Mouse (Mus musculus): ENCODE measurements at regions not wholly inside any gene's neighbourhood (a gene's known extent, or its start where the extent isn't known, plus 50 kb on each side); places are given as distances from the start of the nearest gene placed in this dataset.

GRCm38 (mm10) chr13:30044790-30045189 lies 58.9 kb upstream of the E2f3 start:
- in situ Hi-C loops (cut with MboI, MseI): no loop called here

- in situ Hi-C loops (cut with MboI, MseI): no loop called here
These were observed 56.9 kb upstream of the E2f3 start for GRCm38 (mm10) chr13:30042689-30043320.

- in situ Hi-C loops (cut with MboI, MseI): no loop called here
These were observed 55.8 kb upstream of the E2f3 start for GRCm38 (mm10) chr13:30041501-30042295.

- in situ Hi-C loops (cut with MboI, MseI): no loop called here
These were observed 54.4 kb upstream of the E2f3 start for GRCm38 (mm10) chr13:30040288-30040687.

GRCm38 (mm10) chr13:30039791-30040190 lies 53.9 kb upstream of the E2f3 start:
- in situ Hi-C loops (cut with MboI, MseI): loop anchor here in 1 of 2 experiments (5.0 kb wide), 1 partner anchor 57 kb away; no protein-coding TSS in a partner anchor

GRCm38 (mm10) chr13:30036561-30036960 lies 50.7 kb upstream of the E2f3 start:
- in situ Hi-C loops (cut with MboI, MseI): loop anchor here in 1 of 2 experiments (5.0 kb wide), 1 partner anchor 54 kb away; no protein-coding TSS in a partner anchor

- in situ Hi-C loops (cut with MboI, MseI): loop anchor here in 1 of 2 experiments (5.0 kb wide), 1 partner anchor 54 kb away; no protein-coding TSS in a partner anchor
These were observed 50.2 kb upstream of the E2f3 start for GRCm38 (mm10) chr13:30036071-30036470.
